Mouse (Mus musculus) olfactory bulb, adult 2 months (tissue): ENCODE data around the gene Shkbp1. TPM values are rescaled to one million over a fixed set of nuclear protein-coding genes. Genes with fewer than 3 reads are reported as not detected.

Experiments
- H3K27ac ChIP-seq: fragments of 200-500 bp; 2 replicates; pipeline ENCODE4 v1.5.1; 2012; ENCODE audit warnings: low read depth, low read length; ENCODE audit not compliant: insufficient read depth
- H3K4me1 ChIP-seq: fragments of 200-500 bp; 2 replicates; pipeline ENCODE4 v1.6.1; 2012; ENCODE audit warnings: low read length; ENCODE audit not compliant: control insufficient read depth, insufficient read depth
- H3K4me3 ChIP-seq: fragments of 200-500 bp; 2 replicates; pipeline ENCODE4 v1.5.1; 2012; ENCODE audit warnings: mild to moderate bottlenecking, low read depth, low read length, moderate library complexity; ENCODE audit not compliant: insufficient read depth
- CTCF ChIP-seq: fragments of 200-500 bp; IDR thresholded peaks from 2 replicates; pipeline ENCODE4 v1.5.1; 2012; ENCODE audit warnings: low read depth, mild to moderate bottlenecking, low read length, moderate library complexity; ENCODE audit not compliant: insufficient read depth
- POLR2A ChIP-seq: fragments of 200-500 bp; IDR thresholded peaks from 2 replicates; pipeline ENCODE4 v1.6.1; 2012; ENCODE audit warnings: mild to moderate bottlenecking, low read depth, low read length, moderate library complexity; ENCODE audit not compliant: insufficient read depth
- WGBS: fragments of 180-500 bp; shearing (Covaris S2); methylation state at CpG from one replicate; pipeline ENCODE4 v1.1.7; 2018; 5-methylcytosine and 5-hydroxymethylcytosine counted together
- polyA plus RNA-seq: library from polyadenylated mRNA; stranded (reverse); fragments of >200 nt; gene quantifications from 2 replicates; pipeline ENCODE4 v1.2.4, GENCODE M21; 2012; ENCODE audit warnings: low replicate concordance; ENCODE audit not compliant: missing spikeins, insufficient read depth, insufficient read length

The Shkbp1 gene
- polyA plus RNA-seq, 1 experiment, result not detected

DNA sequence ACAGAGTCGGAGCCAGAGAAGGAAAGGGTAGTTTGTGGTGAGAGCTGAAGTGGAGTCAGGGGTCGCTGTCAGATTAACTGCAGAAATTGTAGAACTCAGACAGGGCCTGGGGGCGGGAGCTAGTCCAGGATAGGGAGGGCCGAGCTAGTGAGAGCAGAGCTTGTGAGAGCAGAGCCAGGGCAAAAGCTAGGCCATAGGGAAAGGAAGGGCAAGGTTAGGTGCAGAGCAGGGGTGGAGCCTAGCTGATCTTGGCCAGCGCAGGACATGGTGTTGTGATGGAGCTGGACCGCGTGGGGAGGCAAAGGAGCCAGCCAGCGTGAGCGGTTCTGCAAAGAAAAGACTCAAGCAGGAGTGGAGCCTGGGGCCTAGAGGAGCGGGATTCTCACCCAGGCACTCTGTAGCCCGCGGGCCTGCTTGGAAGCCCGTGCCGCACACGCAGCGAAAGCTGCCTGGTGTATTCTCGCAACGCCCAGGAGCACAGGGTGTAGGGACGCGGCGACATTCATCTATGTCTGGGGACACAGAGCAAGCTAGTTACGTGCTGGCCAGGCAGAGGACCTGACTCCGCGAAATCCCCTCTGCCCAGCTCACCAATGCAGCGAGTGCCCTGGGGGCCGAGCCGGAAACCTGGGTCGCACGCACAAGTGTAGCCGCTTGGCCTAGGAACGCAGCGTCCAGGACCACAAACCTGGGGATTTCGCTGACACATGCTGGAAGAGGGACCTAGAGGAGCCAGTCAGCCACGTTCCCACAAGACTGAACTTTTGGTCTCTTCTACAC is 29.5 kb downstream of the Shkbp1 start:
- peak; percentile 4; the same call in 1 of the 2 replicates for TF ChIP-seq POLR2A
- no peak for TF ChIP-seq CTCF
- Histone ChIP-seq H3K27ac (no peak overlapping the region), H3K4me3 (no peak overlapping the region), H3K4me1 (peaks cover 31% of the 10 kb centered on the region)
- 78% methylated on average over 34 of the region's 34 CpGs for WGBS

DNA sequence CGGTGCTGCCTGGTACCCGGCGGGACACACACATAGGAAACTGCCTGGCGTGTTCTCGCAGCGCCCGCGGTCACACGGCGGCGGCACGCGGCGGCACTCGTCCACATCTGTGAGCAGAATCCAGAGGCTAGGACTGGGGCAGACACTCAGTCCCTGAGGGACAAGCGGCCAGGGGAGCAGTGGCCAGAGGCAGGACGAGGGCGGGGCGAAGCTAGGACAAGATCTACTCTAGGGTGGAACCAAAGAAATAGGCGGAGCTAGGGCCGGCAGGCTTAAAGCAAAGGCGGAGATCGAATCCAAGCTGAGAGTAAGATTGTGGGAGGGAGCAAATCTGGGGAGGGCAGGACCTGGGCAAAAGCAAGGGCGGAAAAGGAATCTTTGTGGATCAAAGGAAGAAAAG is 30.1 kb downstream of the Shkbp1 start:
- 28% methylated on average over 24 of the region's 24 CpGs for WGBS
- Histone ChIP-seq H3K27ac (no peak overlapping the region), H3K4me3 (0 out of 2 replicates have a peak overlapping the region, but pooled peaks have one; percentile 1), H3K4me1 (peaks cover 25% of the 10 kb centered on the region)
- TF ChIP-seq POLR2A (peak; percentile 22; the same call in 1 of the 2 replicates), CTCF (no peak)

DNA sequence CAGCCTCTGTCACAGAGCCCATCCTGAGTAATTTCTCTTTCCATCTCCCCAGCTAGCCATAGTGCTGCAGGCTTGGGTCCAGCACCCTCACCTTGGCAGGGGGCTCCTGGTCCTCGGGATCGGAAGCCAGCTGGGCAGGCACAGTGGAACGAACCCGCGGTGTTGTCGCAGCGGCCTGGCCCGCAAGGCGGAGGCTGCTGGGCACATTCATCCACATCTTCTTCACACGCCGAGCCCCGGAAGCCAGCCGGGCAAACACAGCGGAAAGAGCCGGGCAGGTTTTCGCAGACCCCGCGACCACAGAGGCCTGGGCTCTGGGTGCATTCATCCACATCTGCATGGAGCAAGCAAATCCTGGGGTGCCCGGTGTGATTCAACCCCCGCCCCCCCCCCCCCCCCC is 30.9 kb downstream of the Shkbp1 start:
- Histone ChIP-seq H3K27ac (no peak overlapping the region), H3K4me3 (no peak overlapping the region), H3K4me1 (peaks cover 22% of the 10 kb centered on the region)
- TF ChIP-seq POLR2A, result no peak
- no peak for TF ChIP-seq CTCF
- WGBS, result 76% methylated on average over 19 of the region's 20 CpGs

DNA sequence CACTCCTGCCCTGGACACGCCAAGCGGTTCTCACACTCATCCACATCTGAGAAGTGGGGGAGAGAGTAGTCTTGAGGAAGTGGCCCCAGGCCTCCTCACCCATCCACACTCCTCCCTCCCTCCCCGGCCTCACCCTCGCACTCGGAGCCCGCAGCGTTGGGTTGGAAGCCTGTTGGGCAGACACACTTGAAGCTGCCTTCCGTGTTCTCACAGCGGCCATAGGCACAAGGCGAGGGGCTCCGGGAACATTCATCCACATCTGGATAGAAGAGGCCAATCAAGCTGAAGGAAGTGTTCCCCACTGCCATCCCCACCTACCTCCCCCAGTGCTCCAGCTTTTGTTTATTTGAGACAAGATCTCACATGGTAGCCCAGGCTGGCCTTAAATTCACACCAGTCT is 31.7 kb downstream of the Shkbp1 start:
- Histone ChIP-seq H3K4me3 (no peak overlapping the region), H3K4me1 (peaks cover 14% of the 10 kb centered on the region), H3K27ac (no peak overlapping the region)
- 96% methylated on average over 11 of the region's 11 CpGs for WGBS
- TF ChIP-seq CTCF (no peak), POLR2A (no peak)

DNA sequence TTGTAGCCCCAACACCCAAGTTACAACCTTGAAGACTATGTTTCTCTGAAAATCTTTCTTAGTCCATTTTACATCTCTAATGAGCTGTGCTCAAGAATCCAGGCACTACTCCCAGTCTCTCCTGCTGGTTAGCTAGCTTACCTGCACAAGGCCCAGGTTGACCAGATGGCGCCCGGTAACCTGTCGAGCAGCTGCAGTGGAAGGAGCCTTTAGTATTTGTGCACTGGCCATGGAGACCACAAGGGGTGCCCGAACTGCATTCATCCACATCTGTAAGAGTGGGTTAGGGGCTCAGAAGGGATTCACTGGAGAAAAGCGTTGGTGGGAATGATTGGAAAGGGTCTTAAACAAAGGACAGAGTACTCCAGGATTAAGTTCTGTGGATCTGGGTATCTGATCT is 32.8 kb downstream of the Shkbp1 start:
- TF ChIP-seq CTCF (no peak), POLR2A (no peak)
- H3K4me1 ChIP-seq, result peaks cover 10% of the 10 kb centered on the region
- WGBS, result 92% methylated on average over 5 of the region's 5 CpGs

DNA sequence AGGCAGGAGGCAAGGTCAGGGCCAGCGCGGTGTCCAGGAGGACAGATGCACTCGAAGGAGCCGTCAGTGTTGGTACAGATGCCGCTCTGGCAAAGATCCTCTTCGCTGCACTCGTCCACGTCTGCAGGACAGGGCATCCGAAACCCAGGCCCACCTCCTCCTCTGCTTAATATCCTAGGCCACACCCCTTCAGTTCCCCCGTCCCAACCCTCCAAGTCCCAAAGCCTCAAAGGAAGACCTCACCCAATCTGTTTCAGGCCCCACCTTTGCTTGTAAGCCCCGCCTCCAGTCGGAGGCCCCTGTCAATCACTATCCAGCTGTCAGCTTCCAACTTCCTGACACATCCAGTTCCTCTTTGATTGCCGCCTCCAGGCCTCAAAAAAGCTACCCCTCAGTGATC is 33.5 kb downstream of the Shkbp1 start:
- WGBS, result 53% methylated on average over 13 of the region's 13 CpGs
- TF ChIP-seq POLR2A (no peak), CTCF (no peak)
- Histone ChIP-seq H3K4me1 (peaks cover 10% of the 10 kb centered on the region), H3K27ac (no peak overlapping the region), H3K4me3 (no peak overlapping the region)

More for the DNA sequence above, 32.8 kb downstream of the Shkbp1 start:
- Histone ChIP-seq H3K4me3 (no peak overlapping the region), H3K27ac (no peak overlapping the region)

DNA sequence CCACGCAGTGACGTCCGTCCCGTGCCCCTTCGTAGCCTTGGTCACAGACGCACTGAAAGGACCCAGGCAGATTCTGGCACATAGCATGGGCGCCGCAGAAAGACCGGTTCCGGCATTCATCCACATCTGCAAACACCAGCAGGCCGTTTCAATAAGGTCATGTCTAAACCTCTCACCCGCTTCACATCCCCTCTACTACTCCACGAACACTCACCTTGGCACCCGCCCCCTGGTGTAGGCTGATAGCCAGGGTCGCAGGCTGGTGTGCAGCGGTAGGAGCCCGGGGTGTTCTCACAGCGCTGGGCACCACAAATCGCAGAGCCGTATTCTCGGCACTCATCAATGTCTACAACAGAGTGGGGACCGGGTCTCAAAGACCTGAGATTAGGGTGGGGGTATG is 36.4 kb downstream of the Shkbp1 start:
- H3K4me1 ChIP-seq, result no peaks in the 10 kb centered on the region
- TF ChIP-seq POLR2A (no peak), CTCF (no peak)
- H3K27ac ChIP-seq, result no peak overlapping the region
- WGBS, result 91% methylated on average over 22 of the region's 22 CpGs
- H3K4me3 ChIP-seq, result no peak overlapping the region

DNA sequence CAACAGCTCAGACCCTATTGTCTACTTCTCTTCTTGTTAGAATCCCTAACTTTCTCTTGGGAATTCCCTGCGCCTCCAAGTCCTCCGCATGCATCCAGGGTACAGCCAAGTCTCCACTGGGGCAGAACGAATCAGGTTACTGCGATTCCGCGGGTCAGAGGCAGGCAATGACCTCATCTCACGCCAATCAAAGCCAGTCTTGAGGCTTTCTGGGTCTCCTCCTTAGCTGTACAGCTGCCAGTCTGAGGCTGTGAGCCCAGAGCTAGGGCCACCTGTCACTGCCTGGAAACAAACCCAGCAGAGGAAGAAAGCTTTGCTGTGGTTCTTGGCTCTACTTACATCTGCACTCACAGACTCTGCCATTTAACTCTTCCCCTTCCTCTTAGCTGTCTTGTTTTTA is 39.9 kb downstream of the Shkbp1 start:
- WGBS, result 31% methylated on average over 7 of the region's 7 CpGs
- H3K4me3 ChIP-seq, result no peak overlapping the region
- no peaks in the 10 kb centered on the region for H3K4me1 ChIP-seq
- no peak overlapping the region for H3K27ac ChIP-seq
- TF ChIP-seq POLR2A (no peak), CTCF (no peak)

DNA sequence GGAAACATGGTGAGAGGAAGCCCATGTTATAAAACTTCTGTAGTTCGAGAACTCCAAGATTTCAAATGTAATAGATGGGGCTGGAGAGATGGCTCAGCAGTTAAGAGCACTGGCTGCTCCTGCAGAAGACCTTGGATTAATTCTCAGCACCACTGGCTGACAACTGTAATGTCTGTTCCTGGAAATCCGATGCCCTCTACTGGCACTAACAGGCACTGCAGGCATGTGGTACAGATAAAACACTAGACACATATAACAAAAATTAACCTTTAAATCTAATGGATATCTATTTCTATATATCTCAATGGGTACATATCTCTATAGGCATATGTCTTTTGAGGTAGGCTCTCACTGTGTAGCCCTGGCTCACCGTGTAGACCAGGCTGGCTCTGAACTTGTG is 41.4 kb downstream of the Shkbp1 start:
- H3K27ac ChIP-seq, result no peak overlapping the region
- no peak overlapping the region for H3K4me3 ChIP-seq
- H3K4me1 ChIP-seq, result peaks cover 6% of the 10 kb centered on the region
- TF ChIP-seq POLR2A, result no peak
- no peak for TF ChIP-seq CTCF
- 93% methylated on average over 3 of the region's 3 CpGs for WGBS
